Mouse (Mus musculus) adrenal gland, adult 8-10 months (tissue): ENCODE results near the gene Idua. TPM values are rescaled to one million over a fixed set of nuclear protein-coding genes. Genes with fewer than 3 reads are reported as not detected.

Source experiments
- DNase-seq: peaks from one replicate; pipeline ENCODE4 v3.0.0; 2022
- total RNA-seq, 4 experiments: library from RNA; stranded (reverse); gene quantifications; 2 replicates each; pipeline ENCODE4 v1.2.4; 2022

Idua gene
- total RNA-seq, 4 experiments from 2014 or later: 17.5 to 31.1 (median 22.6) TPM

GRCm38 (mm10) chr5:108689091-108689490 lies 29.0 kb downstream of the Idua start:
- no peak for DNase-seq

- DNase-seq: no peak
Measured at GRCm38 (mm10) chr5:108691152-108691551, 31.0 kb downstream of the Idua start.

- DNase-seq: no peak
Measured at GRCm38 (mm10) chr5:108692271-108692670, 32.1 kb downstream of the Idua start, which contains the start of gene Fgfrl1. Gene Fgfrl1 (plus strand): TSS chr5:108692382.

- peak; percentile 71 for DNase-seq
Measured at GRCm38 (mm10) chr5:108693872-108694288, 33.7 kb downstream of the Idua start.

GRCm38 (mm10) chr5:108694352-108695261 lies 34.5 kb downstream of the Idua start:
- no peak for DNase-seq

- no peak for DNase-seq
Measured at GRCm38 (mm10) chr5:108695861-108696260, 35.7 kb downstream of the Idua start.

- no peak for DNase-seq
Measured at GRCm38 (mm10) chr5:108696542-108696941, 36.4 kb downstream of the Idua start.

GRCm38 (mm10) chr5:108697341-108697753 lies 37.2 kb downstream of the Idua start:
- DNase-seq: no peak

- no peak for DNase-seq
Measured at GRCm38 (mm10) chr5:108700346-108700745, 40.2 kb downstream of the Idua start.

GRCm38 (mm10) chr5:108701341-108702021 lies 41.4 kb downstream of the Idua start:
- no peak for DNase-seq

- no peak for DNase-seq
Measured at GRCm38 (mm10) chr5:108703754-108704626, 43.9 kb downstream of the Idua start.

- DNase-seq: no peak
Measured at GRCm38 (mm10) chr5:108707758-108708157, 47.6 kb downstream of the Idua start.

GRCm38 (mm10) chr5:108708419-108708818 lies 48.3 kb downstream of the Idua start:
- DNase-seq: no peak

GRCm38 (mm10) chr5:108708981-108709731 lies 49.0 kb downstream of the Idua start:
- no peak for DNase-seq

- DNase-seq: no peak
Measured at GRCm38 (mm10) chr5:108711968-108712367, 51.8 kb downstream of the Idua start.

GRCm38 (mm10) chr5:108713096-108713495 lies 53.0 kb downstream of the Idua start:
- DNase-seq: no peak

GRCm38 (mm10) chr5:108713691-108714090 lies 53.6 kb downstream of the Idua start:
- no peak for DNase-seq

GRCm38 (mm10) chr5:108714149-108714548 lies 54.0 kb downstream of the Idua start:
- DNase-seq: no peak

GRCm38 (mm10) chr5:108715974-108716373 lies 55.8 kb downstream of the Idua start:
- DNase-seq: no peak

- DNase-seq: no peak
Measured at GRCm38 (mm10) chr5:108718051-108718450, 57.9 kb downstream of the Idua start.

GRCm38 (mm10) chr5:108719761-108720160 lies 59.6 kb downstream of the Idua start:
- no peak for DNase-seq

- DNase-seq: peak; percentile 53
Measured at GRCm38 (mm10) chr5:108724006-108724405, 63.9 kb downstream of the Idua start.
